Mouse (Mus musculus) brain, embryonic 14.5 days (tissue): ENCODE results near the gene Msrb1.

Experiments
- CTCF ChIP-seq: fragments of 200-500 bp; IDR thresholded peaks from 2 replicates; pipeline ENCODE4 v1.5.1; 2012; ENCODE audit warnings: inconsistent platforms, mild to moderate bottlenecking, moderate library complexity, borderline replicate concordance; ENCODE audit not compliant: insufficient read depth, insufficient read length; ENCODE audit errors: extremely low read depth
- POLR2A ChIP-seq: fragments of 200-500 bp; IDR thresholded peaks from 2 replicates; pipeline ENCODE4 v1.6.1; 2012; ENCODE audit warnings: mild to moderate bottlenecking, inconsistent platforms, borderline replicate concordance; ENCODE audit not compliant: poor library complexity, insufficient read depth, insufficient read length, severe bottlenecking; ENCODE audit errors: extremely low read depth

GRCm38 (mm10) chr17:24705821-24706220 is 30.6 kb upstream of the Msrb1 start:
- TF ChIP-seq CTCF = no peak
- no peak for TF ChIP-seq POLR2A
